In genomic region chr6:42325268-42325609, GRCm38 (mm10) we compare ENCODE assay signal across 7 mouse cellular contexts. TPM values are rescaled to one million over a fixed set of nuclear protein-coding genes. Genes with fewer than 3 reads are reported as not detected.
DNase-seq lines count a peak whose midpoint lies in the region; ATAC-seq and TF ChIP-seq lines count a peak whose summit lies in the region.

No protein-coding gene starts in this region.

- H3K4me3 ChIP-seq in embryonic facial prominence, embryonic 11.5 days (ENCODE audit: low read depth, low read length): peak overlapping the region; percentile 56
- peak overlapping the region; percentile 59 for H3K4me3 ChIP-seq in limb, embryonic 11.5 days (ENCODE audit: low read depth, low read length)
- H3K4me3 ChIP-seq in midbrain, embryonic 13.5 days (replicated peaks): peak overlapping the region; percentile 75
- H3K4me3 ChIP-seq in small intestine, adult 2 months (ENCODE audit: low read depth, low read length): no peak overlapping the region

- peak; percentile 79 for DNase-seq in adrenal gland, postnatal 14 days
- peak; percentile 78 for DNase-seq in embryonic facial prominence, embryonic 11.5 days (ENCODE audit: low spot score)
- DNase-seq in heart, adult 18-20 months: peak; percentile 78 to 94
- peak; percentile 81 for DNase-seq in kidney, adult 18-20 months
- DNase-seq in limb, embryonic 11.5 days (ENCODE audit: low spot score): peak; percentile 91

- under 1% methylated on average over 7 of the region's 7 CpGs for WGBS in embryonic facial prominence, embryonic 11.5 days
- 4% methylated on average over 7 of the region's 7 CpGs for WGBS in limb, embryonic 11.5 days
- 3% methylated on average over 7 of the region's 7 CpGs for WGBS in midbrain, embryonic 13.5 days
- 9% methylated on average over 7 of the region's 7 CpGs for WGBS in small intestine, adult 2 months

- ATAC-seq in embryonic facial prominence, embryonic 11.5 days (replicated peaks; ENCODE audit: insufficient number of reproducible peaks, low FRiP score, low TSS enrichment, low read depth): no peak
- no peak; the same call in 1 of the 2 replicates for ATAC-seq in limb, embryonic 11.5 days (ENCODE audit: insufficient number of reproducible peaks, low FRiP score, low TSS enrichment, low read depth)
- ATAC-seq in midbrain, embryonic 13.5 days: no peak

- H3K4me2 ChIP-seq in embryonic facial prominence, embryonic 11.5 days (ENCODE audit: low read depth, low read length): peak overlapping the region; percentile 98
- H3K4me2 ChIP-seq in limb, embryonic 11.5 days (ENCODE audit: low read depth, severe bottlenecking): peak overlapping the region; percentile 97
- peak overlapping the region; percentile 89 for H3K4me2 ChIP-seq in midbrain, embryonic 13.5 days (replicated peaks)

- peaks cover 3% of the 10 kb centered on the region; the same call in 1 of the 2 replicates for H3K4me1 ChIP-seq in embryonic facial prominence, embryonic 11.5 days (ENCODE audit: control insufficient read depth, insufficient read depth, low read length)
- 0 out of 2 replicates have a peak, but pooled peaks cover 4% of the 10 kb centered on the region for H3K4me1 ChIP-seq in limb, embryonic 11.5 days (ENCODE audit: control insufficient read depth, insufficient read depth, low read length)
- H3K4me1 ChIP-seq in midbrain, embryonic 13.5 days (replicated peaks): peaks cover 34% of the 10 kb centered on the region
- peaks cover 3% of the 10 kb centered on the region; the same call in 1 of the 2 replicates for H3K4me1 ChIP-seq in small intestine, adult 2 months (ENCODE audit: control insufficient read depth, insufficient read depth, insufficient read length, low read length)

- peaks cover 11% of the 10 kb centered on the region for H3K27me3 ChIP-seq in embryonic facial prominence, embryonic 11.5 days (ENCODE audit: control insufficient read depth, insufficient read depth, low read length)
- peaks cover 18% of the 10 kb centered on the region for H3K27me3 ChIP-seq in limb, embryonic 11.5 days (ENCODE audit: control insufficient read depth, insufficient read depth, low read length)
- H3K27me3 ChIP-seq in midbrain, embryonic 13.5 days: no peaks in the 10 kb centered on the region
- peaks cover 27% of the 10 kb centered on the region for H3K27me3 ChIP-seq in small intestine, adult 2 months (ENCODE audit: control insufficient read depth, insufficient read depth, low read length)

- TF ChIP-seq POLR2A in small intestine, adult 2 months (IDR thresholded peaks at IDR 0.05; ENCODE audit: low read depth, low read length): no peak

- H3K27ac ChIP-seq in embryonic facial prominence, embryonic 11.5 days (replicated peaks; ENCODE audit: low read depth, low read length): no peak overlapping the region
- no peak overlapping the region for H3K27ac ChIP-seq in limb, embryonic 11.5 days (replicated peaks; ENCODE audit: low read depth, low read length)
- peak overlapping the region; percentile 91 for H3K27ac ChIP-seq in midbrain, embryonic 13.5 days
- no peak overlapping the region for H3K27ac ChIP-seq in small intestine, adult 2 months (ENCODE audit: insufficient read depth, low read depth, low read length)

- no peaks in the 10 kb centered on the region for H3K9me3 ChIP-seq in embryonic facial prominence, embryonic 11.5 days (replicated peaks; ENCODE audit: control insufficient read depth, low read length)
- H3K9me3 ChIP-seq in limb, embryonic 11.5 days (ENCODE audit: control insufficient read depth, low read length): no peaks in the 10 kb centered on the region
- H3K9me3 ChIP-seq in midbrain, embryonic 13.5 days: no peaks in the 10 kb centered on the region

- no peaks in the 10 kb centered on the region for H3K36me3 ChIP-seq in embryonic facial prominence, embryonic 11.5 days (replicated peaks; ENCODE audit: control insufficient read depth, insufficient read depth, low read depth, low read length)
- H3K36me3 ChIP-seq in limb, embryonic 11.5 days (ENCODE audit: control insufficient read depth, insufficient read depth, low read length): no peaks in the 10 kb centered on the region
- H3K36me3 ChIP-seq in midbrain, embryonic 13.5 days: peaks cover 8% of the 10 kb centered on the region
- H3K36me3 ChIP-seq in small intestine, adult 2 months (ENCODE audit: control insufficient read depth, insufficient read depth, low read length): no peaks in the 10 kb centered on the region

- H3K9ac ChIP-seq in embryonic facial prominence, embryonic 11.5 days (replicated peaks; ENCODE audit: low read length): peak overlapping the region; percentile 61
- peak overlapping the region; percentile 67; the same call in 1 of the 2 replicates for H3K9ac ChIP-seq in limb, embryonic 11.5 days (ENCODE audit: low read length)
- H3K9ac ChIP-seq in midbrain, embryonic 13.5 days (replicated peaks): peak overlapping the region; percentile 90

- TF ChIP-seq CTCF in small intestine, adult 2 months (IDR thresholded peaks at IDR 0.05; ENCODE audit: extremely low read depth, insufficient read length, insufficient replicate concordance, low read depth, low read length): peak; percentile 85; the same call in 1 of the 2 replicates

RNA-seq across cellular contexts. Expression of gene Fam131b, which starts 0.8 kb away (rescaled TPM):
- 0.30 and 0.90 TPM in 2 replicates for total RNA-seq in adrenal gland, postnatal 14 days (2021)
- polyA plus RNA-seq in embryonic facial prominence, embryonic 11.5 days (2014; fragmentation: Nextera tagmentation; extraction: Ambion mirVana): 0.66 and 1.7 TPM in 2 replicates
- total RNA-seq in heart, adult 18-20 months (2021): under 1 TPM; 0.35 to 0.44 TPM
- 0.85 and 0.89 TPM in 2 replicates for polyA plus RNA-seq in limb, embryonic 11.5 days (2014; fragmentation: Nextera tagmentation; extraction: Ambion mirVana)
- 5.4 and 5.7 TPM in 2 replicates for polyA plus RNA-seq in midbrain, embryonic 13.5 days (2015; fragmentation: Nextera tagmentation; extraction: Ambion mirVana)
- 0.10 and 0.19 TPM in 2 replicates for polyA plus RNA-seq in small intestine, adult 2 months (2012; rRNA removed)

RNA-seq across cellular contexts. Expression of gene Zyx, which starts 24.2 kb away (rescaled TPM):
- 115 and 117 TPM in 2 replicates for total RNA-seq in adrenal gland, postnatal 14 days (2021)
- polyA plus RNA-seq in embryonic facial prominence, embryonic 11.5 days (2014; fragmentation: Nextera tagmentation; extraction: Ambion mirVana): 61.3 and 71.9 TPM in 2 replicates
- 10 to 100 TPM; 50.2 to 51.8 TPM for total RNA-seq in heart, adult 18-20 months (2021)
- 97.7 and 101 TPM in 2 replicates for polyA plus RNA-seq in limb, embryonic 11.5 days (2014; fragmentation: Nextera tagmentation; extraction: Ambion mirVana)
- 43.2 and 46.2 TPM in 2 replicates for polyA plus RNA-seq in midbrain, embryonic 13.5 days (2015; fragmentation: Nextera tagmentation; extraction: Ambion mirVana)
- polyA plus RNA-seq in small intestine, adult 2 months (2012; rRNA removed): 104 and 222 TPM in 2 replicates

RNA-seq across cellular contexts. Expression of gene Clcn1, which starts 38.8 kb away (rescaled TPM):
- 0.19 TPM in 1 of 2 replicates, not detected in the other for total RNA-seq in adrenal gland, postnatal 14 days (2021)
- polyA plus RNA-seq in embryonic facial prominence, embryonic 11.5 days (2014; fragmentation: Nextera tagmentation; extraction: Ambion mirVana): 0.75 and 1.0 TPM in 2 replicates
- 1 to 10 TPM; 3.7 to 4.7 TPM for total RNA-seq in heart, adult 18-20 months (2021)
- 0.69 and 1.1 TPM in 2 replicates for polyA plus RNA-seq in limb, embryonic 11.5 days (2014; fragmentation: Nextera tagmentation; extraction: Ambion mirVana)
- polyA plus RNA-seq in midbrain, embryonic 13.5 days (2015; fragmentation: Nextera tagmentation; extraction: Ambion mirVana): 1.9 TPM in 2 replicates
- polyA plus RNA-seq in small intestine, adult 2 months (2012; rRNA removed): 0.18 and 0.24 TPM in 2 replicates

RNA-seq across cellular contexts. Expression of gene Epha1, which starts 47.8 kb away (rescaled TPM):
- total RNA-seq in adrenal gland, postnatal 14 days (2021): 1.2 and 3.6 TPM in 2 replicates
- polyA plus RNA-seq in embryonic facial prominence, embryonic 11.5 days (2014; fragmentation: Nextera tagmentation; extraction: Ambion mirVana): 1.5 and 1.8 TPM in 2 replicates
- under 1 TPM; 0.20 to 0.26 TPM for total RNA-seq in heart, adult 18-20 months (2021)
- 2.5 and 4.6 TPM in 2 replicates for polyA plus RNA-seq in limb, embryonic 11.5 days (2014; fragmentation: Nextera tagmentation; extraction: Ambion mirVana)
- 0.24 TPM in 2 replicates for polyA plus RNA-seq in midbrain, embryonic 13.5 days (2015; fragmentation: Nextera tagmentation; extraction: Ambion mirVana)
- polyA plus RNA-seq in small intestine, adult 2 months (2012; rRNA removed): 28.8 and 64.8 TPM in 2 replicates
